Mouse (Mus musculus) C2C12 (cell line): Measurements from ENCODE around the gene Fam53b.

ENCODE experiments used
- CEBPB ChIP-seq: IDR thresholded peaks from one replicate; pipeline ENCODE4 v1.6.1; 2011; ENCODE audit warnings: low read depth, mild to moderate bottlenecking, control low read depth, moderate library complexity
- CTCF ChIP-seq: IDR thresholded peaks from one replicate; pipeline ENCODE4 v1.5.1; 2011; ENCODE audit not compliant: control insufficient read depth, insufficient read depth, insufficient read length

GRCm38 (mm10) chr7:132830955-132831354, 17.3 kb upstream of the Fam53b start:
- no peak for TF ChIP-seq CTCF
- TF ChIP-seq CEBPB = no peak
